ENCODE assay signal across 11 mouse cellular contexts in the genomic region with DNA sequence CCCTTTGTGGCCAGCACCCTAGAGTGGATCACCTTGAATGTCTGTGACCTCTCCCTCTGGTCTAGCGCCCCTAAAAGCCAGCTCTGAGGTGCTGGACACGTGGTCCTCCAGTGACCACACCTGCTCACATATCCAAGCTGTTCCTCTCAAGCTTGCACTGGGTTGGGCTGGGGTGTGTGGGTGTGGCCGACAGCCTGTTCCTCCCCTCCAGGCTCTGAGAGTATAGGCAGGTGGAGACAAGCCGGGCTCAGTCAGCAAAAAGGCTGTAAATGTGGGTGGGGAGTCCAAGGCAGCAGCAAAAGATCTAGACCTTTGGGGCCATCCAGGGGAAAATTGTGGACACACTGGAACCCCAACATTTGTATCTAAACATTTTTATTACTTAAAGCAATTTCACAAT. TPM values are rescaled to one million over a fixed set of nuclear protein-coding genes. Genes with fewer than 3 reads are reported as not detected.
DNase-seq lines count a peak whose midpoint lies in the region; ATAC-seq and TF ChIP-seq lines count a peak whose summit lies in the region.
"Had no signal": no experiment of that assay in that cellular context is flagged by ENCODE, and none has a peak within 500 bp of the region (broad histone marks: within the 10 kb centered on the region; RNA-seq: fewer than 3 reads in every experiment).

No protein-coding gene starts in this region.

- 29% methylated on average over 4 of the region's 4 CpGs for WGBS in lung, embryonic 15.5 days
- WGBS in midbrain, embryonic 14.5 days: 55% methylated on average over 4 of the region's 4 CpGs

- no peaks in the 10 kb centered on the region for H3K9me3 ChIP-seq in lung, embryonic 15.5 days
- H3K9me3 ChIP-seq in midbrain, embryonic 14.5 days (ENCODE audit: control insufficient read depth, low read length): no peaks in the 10 kb centered on the region

- H3K9ac ChIP-seq in lung, embryonic 15.5 days: no peak overlapping the region
- no peak overlapping the region for H3K9ac ChIP-seq in midbrain, embryonic 14.5 days (replicated peaks; ENCODE audit: low read length)

- peaks cover 9% of the 10 kb centered on the region for H3K4me1 ChIP-seq in embryonic fibroblast, embryonic 13.5 days (ENCODE audit: control insufficient read depth, insufficient read depth, low read length)
- peaks cover 44% of the 10 kb centered on the region for H3K4me1 ChIP-seq in lung, embryonic 15.5 days
- peaks cover 23% of the 10 kb centered on the region; the same call in 1 of the 2 replicates for H3K4me1 ChIP-seq in midbrain, embryonic 14.5 days (ENCODE audit: control insufficient read depth, insufficient read depth, low read length)

- peak overlapping the region; percentile 77; the same call in 1 of the 2 replicates for H3K27ac ChIP-seq in embryonic fibroblast, embryonic 13.5 days (ENCODE audit: insufficient read depth, low read length)
- no peak overlapping the region for H3K27ac ChIP-seq in lung, embryonic 15.5 days
- H3K27ac ChIP-seq in midbrain, embryonic 14.5 days (replicated peaks; ENCODE audit: low read depth, low read length): no peak overlapping the region
- H3K27ac ChIP-seq: macrophage had no signal

- no peak for TF ChIP-seq POLR2A in embryonic fibroblast, embryonic 13.5 days (IDR thresholded peaks at IDR 0.05; ENCODE audit: low read depth, low read length)

- no peaks in the 10 kb centered on the region for H3K36me3 ChIP-seq in lung, embryonic 15.5 days
- no peaks in the 10 kb centered on the region for H3K36me3 ChIP-seq in midbrain, embryonic 14.5 days (ENCODE audit: control insufficient read depth, insufficient read depth, low read length)

- peak; percentile 57; the same call in 1 of the 2 replicates for ATAC-seq in lung, embryonic 15.5 days (ENCODE audit: borderline replicate concordance, extremely low read depth, low FRiP score, low TSS enrichment)
- no peak for ATAC-seq in midbrain, embryonic 14.5 days (ENCODE audit: low FRiP score, low TSS enrichment)
- ATAC-seq: inflammation-experienced regulatory T-cells, adult 6 months had no signal

- no peak for TF ChIP-seq CTCF in embryonic fibroblast, embryonic 13.5 days (IDR thresholded peaks at IDR 0.05; ENCODE audit: borderline replicate concordance, insufficient read depth, low read length)

- H3K4me3 ChIP-seq in embryonic fibroblast, embryonic 13.5 days (ENCODE audit: insufficient read depth, low read length): no peak overlapping the region
- no peak overlapping the region for H3K4me3 ChIP-seq in lung, embryonic 15.5 days
- no peak overlapping the region for H3K4me3 ChIP-seq in midbrain, embryonic 14.5 days (replicated peaks; ENCODE audit: low read depth, low read length)

- peaks cover 15% of the 10 kb centered on the region for H3K27me3 ChIP-seq in lung, embryonic 15.5 days
- no peaks in the 10 kb centered on the region for H3K27me3 ChIP-seq in midbrain, embryonic 14.5 days (ENCODE audit: control insufficient read depth, insufficient read depth, low read length)

- no peak overlapping the region for H3K4me2 ChIP-seq in lung, embryonic 15.5 days
- H3K4me2 ChIP-seq in midbrain, embryonic 14.5 days (ENCODE audit: low read length): no peak overlapping the region

- peak; percentile 19 for DNase-seq in thymus, postnatal 0 days (ENCODE audit: low spot score)
- no peak for DNase-seq in thymus, adult 18-20 months
- DNase-seq in urinary bladder, postnatal 4 days (ENCODE audit: low spot score in 2 of 2): peak; percentile 32 to 63
- DNase-seq in testis, postnatal 10 days (ENCODE audit: low spot score): no peak
- no peak for DNase-seq in midbrain, embryonic 14.5 days
- no peak for DNase-seq in retina, embryonic 14.5 days (ENCODE audit: low spot score)

RNA-seq across cellular contexts. Expression of gene Pak6, which starts 4.6 kb away (rescaled TPM):
- polyA plus RNA-seq in thymus, postnatal 0 days (2015; fragmentation: Nextera tagmentation; extraction: Ambion mirVana): 0.53 and 0.91 TPM in 2 replicates
- polyA plus RNA-seq in embryonic fibroblast, embryonic 13.5 days (2011; ENCODE audit: insufficient read length, low read depth, missing spikeins): 0.19 and 0.78 TPM in 2 replicates
- polyA plus RNA-seq in lung, embryonic 15.5 days (2015; fragmentation: Nextera tagmentation; extraction: Ambion mirVana): 1.6 and 2.2 TPM in 2 replicates
- polyA plus RNA-seq in midbrain, embryonic 14.5 days (2014; fragmentation: Nextera tagmentation; extraction: Ambion mirVana): 32.4 and 38.4 TPM in 2 replicates
- polyA plus RNA-seq: macrophage had no signal

RNA-seq across cellular contexts. Expression of gene Ankrd63, which starts 45.3 kb away (rescaled TPM):
- not detected in 2 replicates for polyA plus RNA-seq in thymus, postnatal 0 days (2015; fragmentation: Nextera tagmentation; extraction: Ambion mirVana)
- polyA plus RNA-seq in embryonic fibroblast, embryonic 13.5 days (2011; ENCODE audit: insufficient read length, low read depth, missing spikeins): not detected in 2 replicates
- 0.10 and 0.12 TPM in 2 replicates for polyA plus RNA-seq in lung, embryonic 15.5 days (2015; fragmentation: Nextera tagmentation; extraction: Ambion mirVana)
- not detected in 2 replicates for polyA plus RNA-seq in midbrain, embryonic 14.5 days (2014; fragmentation: Nextera tagmentation; extraction: Ambion mirVana)
- polyA plus RNA-seq: embryonic facial prominence, embryonic 11.5 days; inflammation-experienced regulatory T-cells, adult 6 months; macrophage had no signal

Comparison
In these comparisons a context has a peak if more than half of its experiments do, and no peak if none do; other contexts are left out.
1. DNase-seq: peak in thymus, postnatal 0 days (single experiment) and urinary bladder, postnatal 4 days (2 of 2); none in thymus, adult 18-20 months (0 of 2), testis, postnatal 10 days (single experiment), midbrain, embryonic 14.5 days (single experiment) and retina, embryonic 14.5 days (single experiment).
2. RNA of gene Pak6, which starts 4.6 kb away (polyA plus RNA-seq): 32.4 to 38.4 TPM in midbrain, embryonic 14.5 days; 1.6 to 2.2 TPM in lung, embryonic 15.5 days, 0.53 to 0.91 TPM in thymus, postnatal 0 days and 0.19 to 0.78 TPM in embryonic fibroblast, embryonic 13.5 days; every median in the first group is over 10 times any median in the second.